Mouse (Mus musculus): ENCODE measurements around the gene Dpy19l1. TPM values are rescaled to one million over a fixed set of nuclear protein-coding genes. Genes with fewer than 3 reads are reported as not detected.
A peak's percentile ranks its signal among the peaks of the same experiment; 100 is the strongest.

Gene Dpy19l1
- total RNA-seq, 2 experiments from 2014 or later, result 57.3 to 59.5 TPM

- intact Hi-C loops (cut with DNase I), result no loop called here
- no peak for DNase-seq (ENCODE audit: low spot score in 2 of 2)
Observed at GRCm38 (mm10) chr9:24394146-24394545, 108.8 kb downstream of the Dpy19l1 start.

- peak; percentile 12 to 14 for DNase-seq (ENCODE audit: low spot score in 2 of 2)
- intact Hi-C loops (cut with DNase I), result no loop called here
Observed at GRCm38 (mm10) chr9:24390807-24391370, 112.1 kb downstream of the Dpy19l1 start.

- no peak for DNase-seq (ENCODE audit: low spot score in 2 of 2)
- intact Hi-C loops (cut with DNase I), result no loop called here
Observed at GRCm38 (mm10) chr9:24387230-24387629, 115.7 kb downstream of the Dpy19l1 start.

GRCm38 (mm10) chr9:24379321-24379720 lies 123.6 kb downstream of the Dpy19l1 start:
- DNase-seq (ENCODE audit: low spot score in 2 of 2), result no peak
- intact Hi-C loops (cut with DNase I), result no loop called here

- no peak for DNase-seq (ENCODE audit: low spot score in 2 of 2)
- intact Hi-C loops (cut with DNase I), result no loop called here
Observed at GRCm38 (mm10) chr9:24378848-24379247, 124.1 kb downstream of the Dpy19l1 start.

Other genes with a start within 250 kb of the Dpy19l1 start
- not detected for gene Cypt4, start 122.1 kb upstream of the Dpy19l1 start, total RNA-seq (2021)
- under 1 TPM; 0.25 to 0.29 TPM for gene Dpy19l2, start 193.2 kb upstream of the Dpy19l1 start, total RNA-seq (2021)

Measured in left cerebral cortex, postnatal 14 days (tissue).